Mouse (Mus musculus): Measurements from ENCODE around the gene 6430531B16Rik.

Gene 6430531B16Rik

GRCm38 (mm10) chr7:139937138-139937537 is 41.4 kb downstream of the 6430531B16Rik start:
- DNase-seq (ENCODE audit: low spot score), result no peak

DNA sequence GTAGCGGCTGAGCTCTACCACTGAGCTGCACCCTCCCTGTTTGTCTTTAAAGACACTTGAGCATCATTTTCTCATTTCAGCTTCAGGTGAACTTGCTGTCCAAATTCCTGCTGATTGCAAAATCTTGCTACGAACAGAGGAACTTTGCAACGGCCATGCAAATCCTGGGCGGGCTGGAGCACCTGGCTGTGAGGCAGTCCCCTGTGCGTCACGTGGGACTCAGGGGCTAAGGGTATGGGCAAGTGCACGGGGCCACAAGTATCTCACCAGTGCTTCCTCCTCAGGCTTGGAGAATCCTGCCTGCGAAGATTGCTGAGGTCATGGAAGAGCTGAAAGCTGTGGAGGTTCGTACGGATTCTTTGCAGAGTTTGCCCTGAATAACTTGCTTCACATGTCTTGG is 41.9 kb downstream of the 6430531B16Rik start:
- no peak for DNase-seq (ENCODE audit: low spot score)

DNA sequence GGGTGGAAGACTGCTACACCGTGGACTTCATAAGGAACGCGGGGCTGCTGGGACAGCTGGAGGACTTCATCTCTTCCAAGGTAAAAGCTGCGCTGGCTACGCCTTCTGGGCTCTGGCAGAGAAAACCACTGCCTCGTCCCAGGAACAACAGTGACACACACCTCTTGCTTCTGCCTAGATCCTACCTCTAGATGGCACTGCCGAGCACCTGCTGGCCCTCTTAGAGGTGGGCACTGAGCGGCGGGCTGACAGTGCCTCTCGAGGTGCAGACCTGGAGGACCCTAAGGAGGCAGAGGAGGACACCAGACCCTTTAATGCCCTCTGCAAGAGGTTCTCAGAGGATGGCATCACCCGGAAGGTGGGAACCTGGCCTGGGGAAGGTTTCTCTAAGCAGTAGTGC is 47.8 kb downstream of the 6430531B16Rik start:
- DNase-seq (ENCODE audit: low spot score), result peak; percentile 44
